Mouse (Mus musculus) erythroid progenitor cell, adult 5-6 weeks (primary cell): Measurements from ENCODE around the gene Rmnd5b. TPM values are rescaled to one million over a fixed set of nuclear protein-coding genes. Genes with fewer than 3 reads are reported as not detected.

ENCODE experiments used
- total RNA-seq, 2 experiments: library from RNA; stranded (forward) in 1 of 2; stranded (reverse) in 1 of 2; fragments of 150-400 nt in 1 of 2; fragments of 186-747, 209-891 nt in 1 of 2; gene quantifications; 2 replicates each; pipeline versions ENCODE4 v1.2.3 to v1.2.4; 2015 to 2017; ENCODE audit warnings: low replicate concordance in 2 of 2

The Rmnd5b gene
- total RNA-seq, 2 experiments from 2014 or later: 2.1 to 10.5 TPM

Other genes starting within 250 kb of the Rmnd5b start
- gene Phykpl, start 51.1 kb downstream of the Rmnd5b start, total RNA-seq (2015; ENCODE audit: low replicate concordance): 3.6 and 17.2 TPM in 2 replicates
- 6.5 and 10.4 TPM in 2 replicates for gene Phykpl, start 51.1 kb downstream of the Rmnd5b start, total RNA-seq (2017; ENCODE audit: low replicate concordance)
- 250 and 265 TPM in 2 replicates for gene Hnrnpab, start 29.0 kb downstream of the Rmnd5b start, total RNA-seq (2015; ENCODE audit: low replicate concordance)
- 313 and 505 TPM in 2 replicates for gene Hnrnpab, start 29.0 kb downstream of the Rmnd5b start, total RNA-seq (2017; ENCODE audit: low replicate concordance)
- gene Nhp2, start 16.2 kb downstream of the Rmnd5b start, total RNA-seq (2015; ENCODE audit: low replicate concordance): 15.9 and 23.1 TPM in 2 replicates
- gene Nhp2, start 16.2 kb downstream of the Rmnd5b start, total RNA-seq (2017; ENCODE audit: low replicate concordance): 12.3 and 14.8 TPM in 2 replicates
- not detected in 2 replicates for gene N4bp3, start 14.9 kb upstream of the Rmnd5b start, total RNA-seq (2015; ENCODE audit: low replicate concordance)
- 2.1 TPM in 1 of 2 replicates, not detected in the other for gene N4bp3, start 14.9 kb upstream of the Rmnd5b start, total RNA-seq (2017; ENCODE audit: low replicate concordance)
- gene D930048N14Rik, start 15.1 kb upstream of the Rmnd5b start, total RNA-seq (2015; ENCODE audit: low replicate concordance): not detected in 2 replicates
- gene D930048N14Rik, start 15.1 kb upstream of the Rmnd5b start, total RNA-seq (2017; ENCODE audit: low replicate concordance): not detected in 2 replicates
- 15.1 and 21.3 TPM in 2 replicates for gene 0610009B22Rik, start 53.0 kb upstream of the Rmnd5b start, total RNA-seq (2015; ENCODE audit: low replicate concordance)
- 1.9 and 9.8 TPM in 2 replicates for gene 0610009B22Rik, start 53.0 kb upstream of the Rmnd5b start, total RNA-seq (2017; ENCODE audit: low replicate concordance)
- gene Sec24a, start 127.7 kb upstream of the Rmnd5b start, total RNA-seq (2015; ENCODE audit: low replicate concordance): 4.7 and 11.7 TPM in 2 replicates
- gene Sec24a, start 127.7 kb upstream of the Rmnd5b start, total RNA-seq (2017; ENCODE audit: low replicate concordance): 2.2 and 2.5 TPM in 2 replicates
- 32.7 and 43.2 TPM in 2 replicates for gene Sar1b, start 127.8 kb upstream of the Rmnd5b start, total RNA-seq (2015; ENCODE audit: low replicate concordance)
- gene Sar1b, start 127.8 kb upstream of the Rmnd5b start, total RNA-seq (2017; ENCODE audit: low replicate concordance): 12.3 and 12.7 TPM in 2 replicates
- gene Jade2, start 221.8 kb upstream of the Rmnd5b start, total RNA-seq (2015; ENCODE audit: low replicate concordance): 4.3 and 4.6 TPM in 2 replicates
- 5.6 and 5.9 TPM in 2 replicates for gene Jade2, start 221.8 kb upstream of the Rmnd5b start, total RNA-seq (2017; ENCODE audit: low replicate concordance)